Mouse (Mus musculus): ENCODE results near the gene Prpf19. TPM values are rescaled to one million over a fixed set of nuclear protein-coding genes. Genes with fewer than 3 reads are reported as not detected.

Gene Prpf19
- total and polyA plus RNA-seq, 3 experiments, result 216 to 432 (median 243) TPM

DNA sequence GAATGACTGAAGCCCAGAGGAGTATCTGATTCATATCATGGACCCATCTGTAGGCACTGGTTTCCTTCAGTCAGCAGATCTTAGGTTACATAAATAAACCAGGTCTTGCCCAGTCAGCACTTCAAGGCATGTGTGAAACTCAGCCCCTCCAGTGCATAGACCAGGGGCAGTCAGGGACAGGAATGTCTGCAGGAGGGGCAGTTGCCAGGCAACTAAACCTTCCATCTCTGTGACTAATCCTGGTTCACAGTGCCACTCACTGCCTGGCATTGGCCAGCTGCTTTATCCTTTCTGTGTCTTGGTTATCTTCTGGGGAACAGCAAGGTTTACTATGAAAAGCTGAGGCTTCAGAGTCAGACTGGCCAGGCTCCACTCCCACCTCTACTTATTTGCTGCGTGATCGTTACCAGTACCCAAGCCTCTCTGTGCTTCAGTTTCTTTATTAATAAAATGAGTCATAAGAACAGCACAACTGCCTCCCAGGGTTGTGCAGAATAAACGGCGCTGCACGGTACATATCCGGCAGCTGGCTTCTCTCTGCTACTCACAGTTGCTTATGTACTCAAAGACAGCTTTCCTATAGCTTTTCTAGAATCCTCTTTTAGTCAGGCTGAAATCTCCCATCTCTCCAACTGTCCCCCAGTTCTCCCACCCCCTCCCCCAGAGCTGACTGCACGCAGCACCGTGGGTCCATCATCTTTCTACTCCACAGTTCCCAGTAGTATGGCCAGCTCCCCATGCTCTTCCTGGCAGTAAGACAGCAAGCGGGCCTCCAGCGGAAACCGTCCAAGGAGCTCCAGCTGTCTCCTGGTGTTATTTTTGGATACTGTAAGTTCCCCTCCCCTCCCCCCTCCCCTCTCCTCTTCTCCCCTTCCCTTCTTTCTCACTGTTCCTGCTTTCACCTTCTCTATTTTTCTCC lies 57.2 kb downstream of the Prpf19 start:
- DNase-seq, result peak; percentile 38 to 48
- H3K27ac ChIP-seq, result no peak overlapping the region; the same call in 1 of the 2 replicates
- TF ChIP-seq EP300 (IDR thresholded peaks at IDR 0.05; ENCODE audit: insufficient read depth, low read depth, low read length) (no peak), POLR2A (IDR thresholded peaks at IDR 0.05; ENCODE audit: insufficient read depth, low read depth, low read length) (no peak), CTCF (IDR thresholded peaks at IDR 0.05) (no peak)

More for the DNA sequence above, 57.2 kb downstream of the Prpf19 start:
- H3K9ac ChIP-seq (ENCODE audit: low read depth, low read length), result 0 out of 2 replicates have a peak overlapping the region, but pooled peaks have one; percentile 2
- H3K36me3 ChIP-seq (ENCODE audit: control insufficient read depth, insufficient read depth, low read length), result no peaks in the 10 kb centered on the region
- no peak overlapping the region for H3K4me3 ChIP-seq
- no peaks in the 10 kb centered on the region for H3K27me3 ChIP-seq (ENCODE audit: control insufficient read depth, insufficient read depth, low read length)
- intact Hi-C loops (cut with DNase I), result no loop called here
- H3K4me1 ChIP-seq (ENCODE audit: control insufficient read depth, insufficient read depth, low read length), result peaks cover 9% of the 10 kb centered on the region
- H3K79me2 ChIP-seq (replicated peaks; ENCODE audit: control insufficient read depth, insufficient read depth, low read length), result no peaks in the 10 kb centered on the region
- WGBS, result 29% methylated on average over 11 of the region's 11 CpGs

Other genes with a start within 250 kb of the Prpf19 start
- gene Pga5, start 217.2 kb upstream of the Prpf19 start, total RNA-seq (2021), result not detected
- not detected in 2 replicates for gene Pga5, start 217.2 kb upstream of the Prpf19 start, polyA plus RNA-seq (2012; rRNA removed)
- gene Vps37c, start 206.5 kb upstream of the Prpf19 start, total RNA-seq (2021), result 10 to 100 TPM; 18.6 to 20.7 TPM
- gene Vps37c, start 206.5 kb upstream of the Prpf19 start, polyA plus RNA-seq (2012; rRNA removed), result 23.7 and 24.6 TPM in 2 replicates
- under 1 TPM; 0.11 to 0.26 TPM for gene Cd5, start 156.2 kb upstream of the Prpf19 start, total RNA-seq (2021)
- gene Cd5, start 156.2 kb upstream of the Prpf19 start, polyA plus RNA-seq (2012; rRNA removed), result 0.35 and 0.80 TPM in 2 replicates
- under 1 TPM in 1 of 2 experiments, not detected in 1; 0.07 TPM for gene Cd6, start 65.2 kb upstream of the Prpf19 start, total RNA-seq (2021)
- gene Cd6, start 65.2 kb upstream of the Prpf19 start, polyA plus RNA-seq (2012; rRNA removed), result 0.44 and 0.76 TPM in 2 replicates
- gene Slc15a3, start 55.5 kb upstream of the Prpf19 start, total RNA-seq (2021), result 1 to 10 TPM; 2.1 to 2.3 TPM
- gene Slc15a3, start 55.5 kb upstream of the Prpf19 start, polyA plus RNA-seq (2012; rRNA removed), result 3.9 and 4.9 TPM in 2 replicates
- gene Tmem132a, start 25.3 kb upstream of the Prpf19 start, total RNA-seq (2021), result 10 to 100 TPM; 10.7 to 12.0 TPM
- gene Tmem132a, start 25.3 kb upstream of the Prpf19 start, polyA plus RNA-seq (2012; rRNA removed), result 11.1 and 11.5 TPM in 2 replicates
- 100 to 1,000 TPM; 101 to 109 TPM for gene Tmem109, start 13.2 kb upstream of the Prpf19 start, total RNA-seq (2021)
- 160 and 196 TPM in 2 replicates for gene Tmem109, start 13.2 kb upstream of the Prpf19 start, polyA plus RNA-seq (2012; rRNA removed)
- gene Zp1, start 25.4 kb downstream of the Prpf19 start, total RNA-seq (2021), result not detected
- not detected in 2 replicates for gene Zp1, start 25.4 kb downstream of the Prpf19 start, polyA plus RNA-seq (2012; rRNA removed)
- not detected for gene Ptgdr2, start 41.9 kb downstream of the Prpf19 start, total RNA-seq (2021)
- gene Ptgdr2, start 41.9 kb downstream of the Prpf19 start, polyA plus RNA-seq (2012; rRNA removed), result 0.09 and 0.10 TPM in 2 replicates
- gene Ccdc86, start 54.0 kb downstream of the Prpf19 start, total RNA-seq (2021), result 1 to 10 TPM; 6.9 to 7.1 TPM
- 3.0 and 3.1 TPM in 2 replicates for gene Ccdc86, start 54.0 kb downstream of the Prpf19 start, polyA plus RNA-seq (2012; rRNA removed)
- gene Ms4a10, start 79.4 kb downstream of the Prpf19 start, total RNA-seq (2021), result not detected
- not detected in 2 replicates for gene Ms4a10, start 79.4 kb downstream of the Prpf19 start, polyA plus RNA-seq (2012; rRNA removed)
- not detected for gene Ms4a15, start 98.0 kb downstream of the Prpf19 start, total RNA-seq (2021)
- gene Ms4a15, start 98.0 kb downstream of the Prpf19 start, polyA plus RNA-seq (2012; rRNA removed), result not detected in 2 replicates
- not detected for gene Ms4a18, start 122.8 kb downstream of the Prpf19 start, total RNA-seq (2021)
- not detected in 2 replicates for gene Ms4a18, start 122.8 kb downstream of the Prpf19 start, polyA plus RNA-seq (2012; rRNA removed)
- gene Ms4a8a, start 185.9 kb downstream of the Prpf19 start, total RNA-seq (2021), result 1 to 10 TPM; 2.2 to 2.4 TPM
- 1.1 and 1.7 TPM in 2 replicates for gene Ms4a8a, start 185.9 kb downstream of the Prpf19 start, polyA plus RNA-seq (2012; rRNA removed)
- not detected for gene 1700017D01Rik, start 235.6 kb downstream of the Prpf19 start, total RNA-seq (2021)
- 0.08 and 0.15 TPM in 2 replicates for gene 1700017D01Rik, start 235.6 kb downstream of the Prpf19 start, polyA plus RNA-seq (2012; rRNA removed)